ENCODE assay signal across 14 mouse cellular contexts in genomic region chr1:191945756-191946155, GRCm38 (mm10). TPM values are rescaled to one million over a fixed set of nuclear protein-coding genes. Genes with fewer than 3 reads are reported as not detected.
"Had no signal": no experiment of that assay in that cellular context is flagged by ENCODE, and none has a peak within 500 bp of the region (broad histone marks: within the 10 kb centered on the region; RNA-seq: fewer than 3 reads in every experiment).

No protein-coding gene starts in this region.

- H3K27me3 ChIP-seq: limb, embryonic 13.5 days; midbrain, embryonic 12.5 days; neural tube, embryonic 12.5 days; stomach, embryonic 15.5 days had no signal

- DNase-seq: kidney, adult 18-20 months; kidney, postnatal 10 days; left cerebral cortex, postnatal 4 days; lung, embryonic 14.5 days; retina, postnatal 1 day; right cerebral cortex, postnatal 4 days; thymus, postnatal 4 days had no signal

- H3K9me3 ChIP-seq: limb, embryonic 13.5 days; liver, embryonic 12.5 days; midbrain, embryonic 12.5 days; neural tube, embryonic 12.5 days; stomach, embryonic 15.5 days had no signal

- H3K4me3 ChIP-seq: limb, embryonic 13.5 days; liver, embryonic 12.5 days; midbrain, embryonic 12.5 days; neural tube, embryonic 12.5 days; stomach, embryonic 15.5 days had no signal

- H3K9ac ChIP-seq: limb, embryonic 13.5 days; liver, embryonic 12.5 days; lung, embryonic 14.5 days; midbrain, embryonic 12.5 days; neural tube, embryonic 12.5 days; stomach, embryonic 15.5 days had no signal

- H3K4me1 ChIP-seq: limb, embryonic 13.5 days; midbrain, embryonic 12.5 days; neural tube, embryonic 12.5 days had no signal

- H3K27ac ChIP-seq: limb, embryonic 13.5 days; liver, embryonic 12.5 days; midbrain, embryonic 12.5 days; neural tube, embryonic 12.5 days; stomach, embryonic 15.5 days had no signal

- ATAC-seq: liver, embryonic 12.5 days; midbrain, embryonic 16.5 days had no signal

- H3K36me3 ChIP-seq: limb, embryonic 13.5 days; liver, embryonic 12.5 days; midbrain, embryonic 12.5 days; neural tube, embryonic 12.5 days; stomach, embryonic 15.5 days had no signal

- H3K4me2 ChIP-seq: limb, embryonic 13.5 days; liver, embryonic 12.5 days; lung, embryonic 14.5 days; midbrain, embryonic 12.5 days; neural tube, embryonic 12.5 days; stomach, embryonic 15.5 days had no signal

RNA-seq across cellular contexts. Expression of gene Rd3, which starts 31.4 kb away (rescaled TPM):
- total RNA-seq: megakaryocyte-erythroid progenitor cell, adult 5-6 weeks had no signal
